Mouse (Mus musculus) retina, embryonic 14.5 days (tissue): ENCODE measurements around the gene Pgm5.
A peak's percentile ranks its signal among the peaks of the same experiment; 100 is the strongest.

ENCODE experiments used
- DNase-seq: peaks from one replicate; pipeline ENCODE4 v3.0.0-alpha.2; 2015; ENCODE audit warnings: low spot score

Pgm5 gene

GRCm38 (mm10) chr19:24662346-24662745 is 199.3 kb downstream of the Pgm5 start:
- DNase-seq, result no peak

- DNase-seq, result no peak
Observed at GRCm38 (mm10) chr19:24656981-24657380, 204.7 kb downstream of the Pgm5 start.

GRCm38 (mm10) chr19:24653230-24653799 is 208.3 kb downstream of the Pgm5 start:
- DNase-seq, result no peak

- DNase-seq, result no peak
Observed at GRCm38 (mm10) chr19:24652342-24653019, 209.2 kb downstream of the Pgm5 start.

- DNase-seq, result no peak
Observed at GRCm38 (mm10) chr19:24651595-24651994, 210.1 kb downstream of the Pgm5 start.

- DNase-seq, result no peak
Observed at GRCm38 (mm10) chr19:24650428-24650827, 211.2 kb downstream of the Pgm5 start.

- DNase-seq, result no peak
Observed at GRCm38 (mm10) chr19:24648016-24648415, 213.6 kb downstream of the Pgm5 start.

GRCm38 (mm10) chr19:24646162-24646829 is 215.4 kb downstream of the Pgm5 start:
- no peak for DNase-seq

- DNase-seq, result no peak
Observed at GRCm38 (mm10) chr19:24644971-24645370, 216.7 kb downstream of the Pgm5 start.

- DNase-seq, result no peak
Observed at GRCm38 (mm10) chr19:24640982-24641381, 220.7 kb downstream of the Pgm5 start.

GRCm38 (mm10) chr19:24637988-24638387 is 223.7 kb downstream of the Pgm5 start:
- no peak for DNase-seq

GRCm38 (mm10) chr19:24636616-24637015 is 225.0 kb downstream of the Pgm5 start:
- DNase-seq, result no peak

GRCm38 (mm10) chr19:24634602-24635001 is 227.1 kb downstream of the Pgm5 start:
- DNase-seq, result peak; percentile 86
